Mouse (Mus musculus) neural tube, embryonic 14.5 days (tissue): Measurements from ENCODE around the gene Cltrn. TPM values are rescaled to one million over a fixed set of nuclear protein-coding genes. Genes with fewer than 3 reads are reported as not detected.

Experiments used
- ATAC-seq: fragments of 200-750 bp; cut with Nextera tagmentation; 2 replicates; pipeline ENCODE4 v1.8.0; 2017; ENCODE audit warnings: low read depth, mild to moderate bottlenecking, moderate TSS enrichment, moderate library complexity
- H3K27ac ChIP-seq: fragments of 300-500 bp; sonication (generic); 2 replicates; pipeline ENCODE4 v1.5.1; 2014; ENCODE audit warnings: low read depth, mild to moderate bottlenecking, control low read depth, low read length, moderate library complexity, mixed read lengths
- H3K27me3 ChIP-seq: fragments of 300-500 bp; sonication (generic); 2 replicates; pipeline ENCODE4 v1.6.1; 2014; ENCODE audit warnings: low read length; ENCODE audit not compliant: control insufficient read depth, insufficient read depth
- H3K36me3 ChIP-seq: fragments of 300-500 bp; sonication (generic); 2 replicates; pipeline ENCODE4 v1.6.1; 2014; ENCODE audit warnings: low read length, mixed read lengths; ENCODE audit not compliant: control insufficient read depth, insufficient read depth
- H3K4me1 ChIP-seq: fragments of 300-500 bp; sonication (generic); 2 replicates; pipeline ENCODE4 v1.6.1; 2014; ENCODE audit warnings: low read length; ENCODE audit not compliant: control insufficient read depth, insufficient read depth
- H3K4me2 ChIP-seq: fragments of 300-500 bp; sonication (generic); 2 replicates; pipeline ENCODE4 v1.6.1; 2014; ENCODE audit warnings: mild to moderate bottlenecking, low read depth, low read length, control low read depth
- H3K4me3 ChIP-seq: fragments of 300-500 bp; sonication (generic); 2 replicates; pipeline ENCODE4 v1.5.1; 2014; ENCODE audit warnings: low read depth, low read length, control low read depth, mixed read lengths
- H3K9ac ChIP-seq: fragments of 300-500 bp; sonication (generic); replicated peaks from 2 replicates; pipeline ENCODE4 v1.6.1; 2014; ENCODE audit warnings: low read depth, mild to moderate bottlenecking, control low read depth, low read length, mixed read lengths
- H3K9me3 ChIP-seq: fragments of 300-500 bp; sonication (generic); 2 replicates; pipeline ENCODE4 v1.6.1; 2016; ENCODE audit warnings: low read length; ENCODE audit not compliant: control insufficient read depth
- WGBS: fragments of 180-500 bp; shearing (Covaris S2); extraction: QIAGEN DNeasy Blood & Tissue Kit; methylation state at CpG from one replicate; pipeline ENCODE4 v1.1.7; 2014; 5-methylcytosine and 5-hydroxymethylcytosine counted together
- polyA plus RNA-seq: library from polyadenylated mRNA; unstranded; fragments of >200 nt; fragmentation: Nextera tagmentation; extraction: Ambion mirVana; gene quantifications from 2 replicates; pipeline ENCODE4 v1.2.1, GENCODE M21; 2014

The Cltrn gene
- polyA plus RNA-seq, 1 experiment from 2014 or later: not detected

- Histone ChIP-seq H3K27me3 (no peaks in the 10 kb centered on the region), H3K36me3 (no peaks in the 10 kb centered on the region), H3K4me2 (no peak overlapping the region), H3K4me3 (no peak overlapping the region), H3K4me1 (no peaks in the 10 kb centered on the region), H3K9ac (no peak overlapping the region), H3K9me3 (no peaks in the 10 kb centered on the region), H3K27ac (no peak overlapping the region)
- ATAC-seq: no peak
- WGBS: 87% methylated on average over 3 of the region's 3 CpGs
Observed at GRCm38 (mm10) chrX:164111146-164111545, 22.5 kb downstream of the Cltrn start.

DNA sequence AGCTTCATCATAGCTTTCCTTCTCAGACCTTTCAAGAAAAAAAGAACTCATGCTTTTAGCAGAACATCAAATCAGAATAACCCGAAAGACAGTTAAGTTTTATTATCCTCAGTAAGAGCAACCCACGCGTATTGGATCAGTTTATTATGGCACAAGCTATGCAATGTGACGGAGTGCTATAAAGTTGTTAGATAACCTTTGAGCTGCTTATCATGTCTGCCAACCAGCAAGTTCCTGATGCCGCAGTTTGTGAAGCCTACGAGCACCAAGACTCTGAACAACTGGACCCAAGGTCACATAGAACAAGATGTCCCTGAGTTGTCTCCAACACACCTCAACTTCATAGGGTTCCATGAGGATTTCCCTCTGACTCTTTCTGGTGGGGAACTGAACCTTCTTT is 25.1 kb downstream of the Cltrn start:
- Histone ChIP-seq H3K9me3 (no peaks in the 10 kb centered on the region), H3K9ac (no peak overlapping the region), H3K27ac (no peak overlapping the region), H3K4me2 (no peak overlapping the region), H3K27me3 (no peaks in the 10 kb centered on the region), H3K36me3 (no peaks in the 10 kb centered on the region), H3K4me1 (no peaks in the 10 kb centered on the region), H3K4me3 (no peak overlapping the region)
- WGBS: 93% methylated on average over 6 of the region's 6 CpGs
- ATAC-seq: no peak

- Histone ChIP-seq H3K27me3 (no peaks in the 10 kb centered on the region), H3K9me3 (no peaks in the 10 kb centered on the region), H3K4me1 (no peaks in the 10 kb centered on the region), H3K27ac (no peak overlapping the region), H3K4me3 (no peak overlapping the region), H3K9ac (no peak overlapping the region), H3K36me3 (no peaks in the 10 kb centered on the region), H3K4me2 (no peak overlapping the region)
- 94% methylated on average over 3 of the region's 3 CpGs for WGBS
- no peak for ATAC-seq
Observed at GRCm38 (mm10) chrX:164123942-164124341, 35.3 kb downstream of the Cltrn start.

DNA sequence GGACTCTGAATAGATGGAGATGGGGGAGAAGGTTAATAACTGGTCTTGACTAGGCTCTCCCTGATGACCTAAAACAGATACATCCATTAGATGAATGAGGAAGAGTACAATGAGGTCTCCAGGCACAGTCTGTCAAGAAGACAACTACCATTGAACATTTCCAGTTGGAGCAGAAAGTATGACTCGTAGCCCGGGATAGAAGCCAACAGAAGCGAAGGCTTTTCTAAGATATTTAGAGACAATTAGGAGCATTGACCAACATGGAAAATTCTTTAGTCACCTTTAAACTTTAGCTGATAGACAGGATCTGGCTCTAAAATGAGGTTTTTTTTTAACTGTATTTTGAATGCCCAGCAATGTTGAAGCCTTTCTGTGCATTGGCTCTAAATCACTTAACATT is 44.9 kb downstream of the Cltrn start:
- H3K9me3 ChIP-seq: no peaks in the 10 kb centered on the region
- 96% methylated on average over 3 of the region's 3 CpGs for WGBS

DNA sequence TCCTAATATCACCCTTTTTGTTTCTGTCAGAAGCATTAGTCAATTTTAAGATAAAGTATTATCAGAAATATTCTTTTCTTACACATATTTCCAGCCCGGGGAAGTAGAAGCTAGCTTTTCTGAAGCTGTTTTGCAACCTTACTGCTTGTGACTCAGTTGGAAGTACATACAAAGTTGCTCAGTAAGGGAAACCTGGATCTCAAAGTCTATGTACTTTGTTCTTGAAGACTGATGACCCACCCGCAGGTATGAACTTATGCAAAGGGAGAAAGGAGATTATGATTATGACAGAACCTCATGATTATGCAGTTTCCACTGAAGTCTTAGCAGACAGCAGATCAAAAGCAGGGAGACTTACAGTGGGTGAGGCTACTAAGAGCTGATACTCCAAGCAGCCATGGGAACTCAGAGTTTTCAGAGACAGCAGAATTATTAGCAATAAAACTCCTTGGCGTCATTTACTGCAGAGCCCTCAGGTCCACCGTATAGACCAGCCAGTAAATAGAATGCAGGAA is 46.7 kb downstream of the Cltrn start:
- Histone ChIP-seq H3K4me2 (no peak overlapping the region), H3K36me3 (no peaks in the 10 kb centered on the region), H3K9ac (no peak overlapping the region), H3K4me1 (no peaks in the 10 kb centered on the region), H3K27me3 (no peaks in the 10 kb centered on the region), H3K9me3 (no peaks in the 10 kb centered on the region), H3K27ac (no peak overlapping the region), H3K4me3 (no peak overlapping the region)
- 82% methylated on average over 4 of the region's 4 CpGs for WGBS
- no peak for ATAC-seq

More for the DNA sequence above, 44.9 kb downstream of the Cltrn start:
- no peak overlapping the region for H3K27ac ChIP-seq
- no peak for ATAC-seq
- no peak overlapping the region for H3K4me3 ChIP-seq
- H3K4me1 ChIP-seq: no peaks in the 10 kb centered on the region
- H3K36me3 ChIP-seq: no peaks in the 10 kb centered on the region
- H3K4me2 ChIP-seq: no peak overlapping the region
- H3K27me3 ChIP-seq: no peaks in the 10 kb centered on the region
- H3K9ac ChIP-seq: no peak overlapping the region

GRCm38 (mm10) chrX:164139032-164139431 is 50.4 kb downstream of the Cltrn start, which contains the start of gene Ace2:
Gene Ace2, plus strand, starts transcription at chrX:164139332.
- H3K27me3 ChIP-seq: no peaks in the 10 kb centered on the region
- H3K9ac ChIP-seq: no peak within 1 kb of the TSS
- H3K4me3 ChIP-seq: no peak within 1 kb of the TSS
- H3K4me2 ChIP-seq: no peak within 1 kb of the TSS
- ATAC-seq: no peak
- H3K27ac ChIP-seq: no peak within 1 kb of the TSS
- 91% methylated on average over 2 of the region's 2 CpGs for whole genome bisulfite sequencing
- H3K9me3 ChIP-seq: no peaks in the 10 kb centered on the region
- no peaks in the 10 kb centered on the region for H3K4me1 ChIP-seq
- H3K36me3 ChIP-seq: no peaks in the 10 kb centered on the region

GRCm38 (mm10) chrX:164145463-164146250 is 57.0 kb downstream of the Cltrn start:
- Histone ChIP-seq H3K9ac (no peak overlapping the region), H3K4me1 (no peaks in the 10 kb centered on the region), H3K27me3 (no peaks in the 10 kb centered on the region), H3K4me3 (no peak overlapping the region), H3K36me3 (no peaks in the 10 kb centered on the region), H3K27ac (no peak overlapping the region), H3K9me3 (no peaks in the 10 kb centered on the region), H3K4me2 (no peak overlapping the region)
- ATAC-seq: no peak
- 91% methylated on average over 6 of the region's 6 CpGs for WGBS

DNA sequence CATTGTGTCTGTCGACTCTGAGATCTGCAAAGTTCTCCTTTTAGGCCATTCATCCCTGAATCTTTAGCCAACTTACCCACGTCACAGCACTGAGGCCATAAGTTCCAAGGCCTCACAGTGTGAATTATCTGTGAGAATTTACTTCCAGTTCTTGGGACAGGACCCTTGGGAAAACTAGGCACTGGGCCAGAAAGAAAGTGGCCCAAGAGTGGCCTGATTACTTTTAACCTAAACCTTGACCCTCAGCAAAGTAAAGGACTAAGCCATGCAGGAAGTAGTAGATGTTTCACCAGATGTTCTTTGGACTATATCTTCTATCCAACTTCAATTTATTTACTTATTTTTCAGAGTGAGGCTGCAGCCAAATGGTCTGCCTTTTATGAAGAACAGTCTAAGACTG is 64.1 kb downstream of the Cltrn start:
- H3K36me3 ChIP-seq: no peaks in the 10 kb centered on the region
- H3K9ac ChIP-seq: no peak overlapping the region
- H3K4me1 ChIP-seq: no peaks in the 10 kb centered on the region
- no peak overlapping the region for H3K4me3 ChIP-seq
- ATAC-seq: no peak
- H3K27me3 ChIP-seq: no peaks in the 10 kb centered on the region
- H3K9me3 ChIP-seq: no peaks in the 10 kb centered on the region
- H3K4me2 ChIP-seq: no peak overlapping the region
- 44% methylated on average over 2 of the region's 2 CpGs for WGBS
- no peak overlapping the region for H3K27ac ChIP-seq

DNA sequence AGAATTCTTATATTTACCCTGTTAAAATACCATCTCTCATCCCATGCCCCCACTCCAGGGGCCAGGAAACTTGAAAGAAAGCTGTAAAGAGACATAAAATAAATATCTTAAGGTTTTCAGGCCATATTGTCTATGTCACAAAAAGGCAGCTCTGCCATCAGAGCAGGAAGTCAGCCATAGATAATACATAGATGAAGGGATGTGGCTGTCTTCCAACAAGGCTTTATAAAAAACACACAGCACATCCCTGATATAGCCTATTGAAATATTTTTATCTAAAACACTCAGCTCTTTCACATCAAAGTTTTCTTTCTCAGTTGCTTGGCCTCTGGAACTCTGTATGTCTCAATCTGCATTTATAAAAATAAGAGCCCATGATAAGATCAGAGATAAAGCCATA is 65.0 kb downstream of the Cltrn start:
- no peak overlapping the region for H3K27ac ChIP-seq
- no peaks in the 10 kb centered on the region for H3K9me3 ChIP-seq
- no peaks in the 10 kb centered on the region for H3K27me3 ChIP-seq
- ATAC-seq: no peak
- H3K4me1 ChIP-seq: no peaks in the 10 kb centered on the region
- H3K9ac ChIP-seq: no peak overlapping the region
- no peak overlapping the region for H3K4me2 ChIP-seq
- no peaks in the 10 kb centered on the region for H3K36me3 ChIP-seq
- no peak overlapping the region for H3K4me3 ChIP-seq
